Mouse (Mus musculus) hindbrain, embryonic 11.5 days (tissue): ENCODE results near the gene Arntl2. TPM values are rescaled to one million over a fixed set of nuclear protein-coding genes. Genes with fewer than 3 reads are reported as not detected.
A peak's percentile ranks its signal among the peaks of the same experiment; 100 is the strongest.

Experiments
- ATAC-seq: fragments of 200-750 bp; cut with Nextera tagmentation; 2 replicates; pipeline ENCODE4 v1.8.0; 2017; ENCODE audit warnings: mild to moderate bottlenecking, moderate TSS enrichment, moderate library complexity; ENCODE audit not compliant: low FRiP score
- DNase-seq: peaks from one replicate; pipeline ENCODE4 v3.0.0-alpha.2; 2015; ENCODE audit warnings: low spot score
- H3K27ac ChIP-seq: fragments of 300-500 bp; sonication (generic); 2 replicates; pipeline ENCODE4 v1.5.1; 2014; ENCODE audit warnings: mild to moderate bottlenecking, low read depth, low read length
- H3K27me3 ChIP-seq: fragments of 300-500 bp; sonication (generic); 2 replicates; pipeline ENCODE4 v1.6.1; 2014; ENCODE audit warnings: mild to moderate bottlenecking, low read length, moderate library complexity, mixed read lengths; ENCODE audit not compliant: control insufficient read depth, insufficient read depth
- H3K36me3 ChIP-seq: fragments of 300-500 bp; sonication (generic); 2 replicates; pipeline ENCODE4 v1.6.1; 2014; ENCODE audit warnings: mild to moderate bottlenecking, low read length, moderate library complexity, mixed read lengths; ENCODE audit not compliant: control insufficient read depth, insufficient read depth
- H3K4me1 ChIP-seq: fragments of 300-500 bp; sonication (generic); replicated peaks from 2 replicates; pipeline ENCODE4 v1.6.1; 2014; ENCODE audit warnings: low read length, mixed read lengths; ENCODE audit not compliant: control insufficient read depth, insufficient read depth
- H3K4me2 ChIP-seq: fragments of 300-500 bp; sonication (generic); replicated peaks from 2 replicates; pipeline ENCODE4 v1.6.1; 2014; ENCODE audit warnings: mild to moderate bottlenecking, low read depth, low read length
- H3K4me3 ChIP-seq: fragments of 300-500 bp; sonication (generic); 2 replicates; pipeline ENCODE4 v1.5.1; 2014; ENCODE audit warnings: low read depth, low read length
- H3K9ac ChIP-seq: fragments of 300-500 bp; sonication (generic); 2 replicates; pipeline ENCODE4 v1.6.1; 2014; ENCODE audit warnings: low read depth, low read length
- H3K9me3 ChIP-seq: fragments of 300-500 bp; sonication (generic); 2 replicates; pipeline ENCODE4 v1.6.1; 2016; ENCODE audit warnings: low read length; ENCODE audit not compliant: control insufficient read depth
- WGBS: fragments of 180-500 bp; shearing (Covaris S2); extraction: QIAGEN DNeasy Blood & Tissue Kit; methylation state at CpG from one replicate; pipeline ENCODE4 v1.1.7; 2014; 5-methylcytosine and 5-hydroxymethylcytosine counted together
- polyA plus RNA-seq: library from polyadenylated mRNA; unstranded; fragments of >200 nt; fragmentation: Nextera tagmentation; extraction: Ambion mirVana; gene quantifications from 2 replicates; pipeline ENCODE4 v1.2.1, GENCODE M21; 2014

The Arntl2 gene
- polyA plus RNA-seq: 1.7 and 2.8 TPM in 2 replicates

GRCm38 (mm10) chr6:146795924-146796545, at the start of gene Arntl2:
Gene Arntl2, plus strand, starts transcription at chr6:146796055.
- H3K27me3 ChIP-seq: no peaks in the 10 kb centered on the region
- under 1% methylated on average over 36 of the region's 36 CpGs for WGBS
- ATAC-seq (peak; percentile 94), DNase-seq (peak; percentile 75)
- peak within 1 kb of the TSS; percentile 41 for H3K4me3 ChIP-seq
- H3K4me2 ChIP-seq: peak within 1 kb of the TSS; percentile 84
- H3K9me3 ChIP-seq: no peaks in the 10 kb centered on the region
- no peaks in the 10 kb centered on the region for H3K36me3 ChIP-seq
- peak within 1 kb of the TSS; percentile 63 for H3K9ac ChIP-seq
- no peaks in the 10 kb centered on the region for H3K4me1 ChIP-seq
- H3K27ac ChIP-seq: no peak within 1 kb of the TSS

DNA sequence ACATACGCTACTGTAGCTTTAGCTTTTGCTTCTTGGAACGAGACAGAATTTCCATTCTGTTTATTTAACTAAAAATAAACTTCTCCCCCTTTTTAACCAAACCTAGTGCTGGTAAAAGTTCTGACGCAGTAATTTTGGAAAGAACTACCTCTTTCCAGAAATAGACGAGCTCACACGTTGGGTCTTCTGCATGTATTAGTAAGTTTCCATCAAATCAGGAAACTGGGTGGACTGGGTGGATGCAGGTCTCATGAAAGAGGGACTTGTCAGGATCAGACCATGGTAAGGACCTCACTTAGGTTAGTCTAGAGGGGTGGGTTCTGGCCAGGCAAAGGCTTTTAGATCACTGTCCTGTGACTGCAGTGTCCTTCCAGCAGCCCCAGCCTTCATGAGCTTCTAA, 49.3 kb upstream of the Arntl2 start:
- WGBS: 84% methylated on average over 5 of the region's 5 CpGs
- Histone ChIP-seq H3K4me2 (no peak overlapping the region), H3K27ac (no peak overlapping the region), H3K36me3 (no peaks in the 10 kb centered on the region), H3K4me3 (no peak overlapping the region), H3K9me3 (no peaks in the 10 kb centered on the region), H3K9ac (no peak overlapping the region), H3K27me3 (no peaks in the 10 kb centered on the region), H3K4me1 (no peaks in the 10 kb centered on the region)
- ATAC-seq: no peak
- DNase-seq: no peak

- no peaks in the 10 kb centered on the region for H3K9me3 ChIP-seq
- DNase-seq: no peak
- no peaks in the 10 kb centered on the region for H3K4me1 ChIP-seq
- no peak overlapping the region for H3K4me3 ChIP-seq
- H3K36me3 ChIP-seq: no peaks in the 10 kb centered on the region
- H3K9ac ChIP-seq: no peak overlapping the region
- no peak overlapping the region for H3K4me2 ChIP-seq
- ATAC-seq: no peak
- no peaks in the 10 kb centered on the region for H3K27me3 ChIP-seq
- H3K27ac ChIP-seq: no peak overlapping the region
Measured at GRCm38 (mm10) chr6:146747057-146747456, 48.8 kb upstream of the Arntl2 start.

- DNase-seq (no peak), ATAC-seq (no peak)
- WGBS: 88% methylated on average over 1 of the region's 1 CpGs
Measured at GRCm38 (mm10) chr6:146748271-146748670, 47.6 kb upstream of the Arntl2 start.

GRCm38 (mm10) chr6:146751671-146752070, 44.2 kb upstream of the Arntl2 start:
- H3K4me1 ChIP-seq: 0 out of 2 replicates have a peak, but pooled peaks cover 2% of the 10 kb centered on the region
- no peaks in the 10 kb centered on the region for H3K36me3 ChIP-seq
- H3K27ac ChIP-seq: no peak overlapping the region
- H3K4me3 ChIP-seq: no peak overlapping the region
- H3K4me2 ChIP-seq: no peak overlapping the region
- WGBS: 67% methylated on average over 1 of the region's 1 CpGs
- H3K27me3 ChIP-seq: no peaks in the 10 kb centered on the region
- no peak overlapping the region for H3K9ac ChIP-seq
- no peaks in the 10 kb centered on the region for H3K9me3 ChIP-seq
- ATAC-seq: no peak
- DNase-seq: no peak

More at GRCm38 (mm10) chr6:146748271-146748670, 47.6 kb upstream of the Arntl2 start:
- no peaks in the 10 kb centered on the region for H3K27me3 ChIP-seq
- no peak overlapping the region for H3K4me2 ChIP-seq
- no peaks in the 10 kb centered on the region for H3K4me1 ChIP-seq
- no peaks in the 10 kb centered on the region for H3K36me3 ChIP-seq
- no peaks in the 10 kb centered on the region for H3K9me3 ChIP-seq
- no peak overlapping the region for H3K27ac ChIP-seq
- no peak overlapping the region for H3K9ac ChIP-seq
- H3K4me3 ChIP-seq: no peak overlapping the region

DNA sequence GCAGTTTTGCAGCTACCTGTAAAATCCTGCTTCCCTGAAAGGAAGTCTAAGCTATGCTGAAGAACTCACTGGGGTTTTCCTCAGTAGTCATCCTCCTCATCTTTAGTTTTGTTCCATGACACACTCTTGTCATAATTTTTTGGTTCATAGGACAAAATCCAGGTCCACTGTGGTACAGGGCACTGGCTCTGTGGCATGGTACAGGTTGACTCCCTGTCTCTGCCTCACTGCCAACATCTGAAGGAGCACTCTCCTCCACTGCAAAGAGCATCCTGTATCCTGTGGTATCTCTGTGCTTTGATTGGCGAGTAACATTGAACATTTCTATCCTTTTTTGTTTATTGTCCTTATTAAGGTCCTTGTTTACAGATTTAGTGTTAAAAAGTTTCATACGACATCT, 43.7 kb upstream of the Arntl2 start:
- H3K4me3 ChIP-seq: no peak overlapping the region
- no peaks in the 10 kb centered on the region for H3K36me3 ChIP-seq
- H3K4me2 ChIP-seq: no peak overlapping the region
- H3K9ac ChIP-seq: no peak overlapping the region
- H3K27me3 ChIP-seq: no peaks in the 10 kb centered on the region
- no peak overlapping the region for H3K27ac ChIP-seq
- ATAC-seq (no peak), DNase-seq (no peak)
- H3K9me3 ChIP-seq: no peaks in the 10 kb centered on the region
- 0 out of 2 replicates have a peak, but pooled peaks cover 2% of the 10 kb centered on the region for H3K4me1 ChIP-seq
- 90% methylated on average over 2 of the region's 2 CpGs for WGBS

DNA sequence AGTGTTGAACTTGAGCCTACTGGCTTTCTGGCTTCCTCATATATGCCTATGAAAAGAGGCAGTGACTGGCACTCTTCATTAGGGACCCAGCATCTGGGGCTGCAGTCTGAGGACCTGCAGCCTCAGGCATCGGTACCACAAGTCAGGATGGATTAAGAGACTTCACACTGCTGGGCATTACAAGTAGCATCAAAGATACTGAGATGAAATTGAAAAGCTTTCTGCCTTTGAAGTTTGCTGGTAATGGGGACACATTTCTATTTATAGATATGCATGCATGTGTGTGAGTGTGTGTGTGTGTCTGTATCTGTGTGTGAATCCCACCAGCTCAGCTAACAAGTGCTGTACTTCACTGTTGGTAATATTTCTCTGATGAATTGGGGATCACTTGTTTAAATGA, 43.2 kb upstream of the Arntl2 start:
- Histone ChIP-seq H3K27ac (no peak overlapping the region), H3K4me1 (0 out of 2 replicates have a peak, but pooled peaks cover 2% of the 10 kb centered on the region), H3K9me3 (no peaks in the 10 kb centered on the region), H3K9ac (no peak overlapping the region), H3K27me3 (no peaks in the 10 kb centered on the region), H3K36me3 (no peaks in the 10 kb centered on the region), H3K4me2 (no peak overlapping the region), H3K4me3 (no peak overlapping the region)
- WGBS: 81% methylated on average over 1 of the region's 1 CpGs
- ATAC-seq (no peak), DNase-seq (no peak)

- Histone ChIP-seq H3K27ac (no peak overlapping the region), H3K9me3 (no peaks in the 10 kb centered on the region), H3K27me3 (no peaks in the 10 kb centered on the region), H3K4me1 (0 out of 2 replicates have a peak, but pooled peaks cover 2% of the 10 kb centered on the region), H3K9ac (no peak overlapping the region), H3K4me3 (no peak overlapping the region), H3K36me3 (no peaks in the 10 kb centered on the region), H3K4me2 (no peak overlapping the region)
- no peak for DNase-seq
- no peak for ATAC-seq
- 85% methylated on average over 2 of the region's 2 CpGs for WGBS
Measured at GRCm38 (mm10) chr6:146753560-146754160, 42.2 kb upstream of the Arntl2 start.

DNA sequence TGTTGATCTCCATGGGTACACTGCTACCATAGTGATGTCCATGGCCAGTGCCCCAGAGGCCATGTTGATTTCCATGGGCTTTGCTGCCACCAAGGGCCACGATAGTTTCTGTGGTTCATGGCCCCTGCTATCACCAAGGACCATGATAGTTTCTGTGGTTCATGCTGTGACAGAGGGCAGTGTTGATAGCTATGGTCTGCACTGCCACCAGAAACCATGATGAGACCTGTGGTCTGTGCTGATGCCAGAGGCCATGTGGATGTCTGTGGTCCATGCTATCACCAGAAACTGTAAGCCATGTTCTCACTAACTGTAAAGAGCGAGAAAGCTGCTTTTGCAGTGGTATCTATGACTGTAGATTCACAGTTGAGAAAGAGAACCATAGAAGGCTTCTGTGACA, 40.7 kb upstream of the Arntl2 start:
- 0 out of 2 replicates have a peak, but pooled peaks cover 2% of the 10 kb centered on the region for H3K4me1 ChIP-seq
- no peak overlapping the region for H3K4me2 ChIP-seq
- no peak overlapping the region for H3K27ac ChIP-seq
- no peaks in the 10 kb centered on the region for H3K36me3 ChIP-seq
- DNase-seq (no peak), ATAC-seq (no peak)
- H3K9ac ChIP-seq: no peak overlapping the region
- no peaks in the 10 kb centered on the region for H3K9me3 ChIP-seq
- H3K27me3 ChIP-seq: no peaks in the 10 kb centered on the region
- H3K4me3 ChIP-seq: no peak overlapping the region
- 93% methylated on average over 2 of the region's 2 CpGs for WGBS
